Mouse (Mus musculus) megakaryocyte, embryonic 14.5 days (primary cell): Measurements from ENCODE around the gene Card10.

ENCODE experiments used
- FLI1 ChIP-seq: IDR thresholded peaks from 2 replicates; pipeline ENCODE4 v1.6.1; 2012; ENCODE audit warnings: low read length, inconsistent platforms, mixed read lengths
- GATA1 ChIP-seq: IDR thresholded peaks from 3 replicates; pipeline ENCODE4 v1.6.1; 2012; ENCODE audit warnings: mixed read lengths, low read length, inconsistent platforms, borderline replicate concordance

DNA sequence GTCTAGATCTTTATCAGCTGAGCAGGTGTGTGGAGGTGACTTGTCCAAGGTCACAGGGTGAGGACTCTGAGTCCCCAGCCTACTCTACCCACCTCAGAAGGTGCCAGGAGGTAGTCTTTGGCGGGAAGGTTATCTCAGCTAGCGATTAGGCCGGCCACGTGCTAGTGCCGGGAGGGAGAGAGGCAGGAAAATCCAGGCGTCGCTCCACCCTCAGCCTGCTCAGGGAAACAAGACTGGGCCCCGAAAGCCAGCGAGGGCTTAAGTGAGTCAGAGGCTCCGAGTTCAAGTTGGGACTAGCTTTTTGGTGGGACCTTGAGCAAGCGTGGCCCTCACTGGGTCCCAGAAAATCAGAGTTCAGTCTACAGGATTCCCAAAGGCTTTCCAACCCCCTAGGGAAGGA, 42.5 kb upstream of the Card10 start:
- no peak for TF ChIP-seq FLI1
- TF ChIP-seq GATA1: no peak
